Mouse (Mus musculus) MEL (cell line): ENCODE data around the gene Slc39a1. TPM values are rescaled to one million over a fixed set of nuclear protein-coding genes. Genes with fewer than 3 reads are reported as not detected.

Experiments used
- DNase-seq: peaks from one replicate; pipeline ENCODE4 v3.0.0; 2011; ENCODE audit warnings: low read depth, low spot score
- H3K27ac ChIP-seq: 2 replicates; pipeline ENCODE4 v1.5.1; 2012; ENCODE audit warnings: low read depth, mild to moderate bottlenecking, control low read depth, low read length, moderate library complexity; ENCODE audit not compliant: control insufficient read depth
- H3K27me3 ChIP-seq, 2 experiments: fragments of 150-350 bp in 1 of 2; sonication (generic) in 1 of 2; 2 replicates each; pipeline ENCODE4 v1.6.1; 2012; ENCODE audit warnings: low read length in 2 of 2, mild to moderate bottlenecking in 2 of 2, improper control_type of control experiment in 1 of 2, moderate library complexity in 1 of 2; ENCODE audit not compliant: insufficient read depth in 2 of 2, control insufficient read depth in 1 of 2
- H3K36me3 ChIP-seq, 2 experiments: 2 replicates each; pipeline ENCODE4 v1.6.1; 2012 to 2014; ENCODE audit warnings: low read length in 2 of 2, improper control_type of control experiment in 1 of 2, inconsistent platforms in 1 of 2, mild to moderate bottlenecking in 1 of 2; ENCODE audit not compliant: insufficient read depth in 2 of 2, control insufficient read depth in 1 of 2
- H3K4me1 ChIP-seq, 2 experiments: fragments of 150-350 bp in 1 of 2; sonication (generic) in 1 of 2; 2 replicates each; pipeline ENCODE4 v1.6.1; 2012; ENCODE audit warnings: low read length in 2 of 2, improper control_type of control experiment in 1 of 2, mild to moderate bottlenecking in 1 of 2; ENCODE audit not compliant: insufficient read depth in 2 of 2, control insufficient read depth in 1 of 2
- H3K4me3 ChIP-seq, 2 experiments: fragments of 150-350 bp in 1 of 2; sonication (generic) in 1 of 2; 2 replicates each; pipeline ENCODE4 v1.5.1; 2012; ENCODE audit warnings: low read depth in 2 of 2, low read length in 2 of 2, mild to moderate bottlenecking in 2 of 2, moderate library complexity in 2 of 2, control low read depth in 1 of 2, improper control_type of control experiment in 1 of 2; ENCODE audit not compliant: control insufficient read depth in 1 of 2, insufficient read depth in 1 of 2
- H3K79me2 ChIP-seq: 2 replicates; pipeline ENCODE4 v1.6.1; 2012; ENCODE audit warnings: mild to moderate bottlenecking, low read length, moderate library complexity; ENCODE audit not compliant: control insufficient read depth, poor library complexity, insufficient read depth
- H3K9ac ChIP-seq: 2 replicates; pipeline ENCODE4 v1.6.1; 2012; ENCODE audit warnings: low read depth, mild to moderate bottlenecking, control low read depth, low read length, moderate library complexity; ENCODE audit not compliant: control insufficient read depth, poor library complexity, severe bottlenecking
- H3K9me3 ChIP-seq: fragments of 150-350 bp; sonication (generic); replicated peaks from 2 replicates; pipeline ENCODE4 v1.6.1; 2012; ENCODE audit warnings: mild to moderate bottlenecking, low read length, improper control_type of control experiment, moderate library complexity; ENCODE audit not compliant: insufficient read depth
- BHLHE40 ChIP-seq: IDR thresholded peaks from 2 replicates; pipeline ENCODE4 v1.6.1; 2012; ENCODE audit warnings: low read depth, mild to moderate bottlenecking, inconsistent platforms, low read length, improper control_type of control experiment, borderline replicate concordance
- CTCF ChIP-seq, 3 experiments: IDR thresholded peaks in 2 of 3; conservative IDR thresholded peaks in 1 of 3; 2 replicates each; pipeline ENCODE4 v1.5.1; 2011 to 2012; ENCODE audit warnings: low read length in 3 of 3, low read depth in 2 of 3, mild to moderate bottlenecking in 2 of 3, improper control_type of control experiment in 1 of 3, inconsistent platforms in 1 of 3, mixed read lengths in 1 of 3, moderate library complexity in 1 of 3; ENCODE audit not compliant: control insufficient read depth in 1 of 3, insufficient read depth in 1 of 3, poor library complexity in 1 of 3, severe bottlenecking in 1 of 3
- E2F4 ChIP-seq: IDR thresholded peaks from 2 replicates; pipeline ENCODE4 v1.6.1; 2011; ENCODE audit warnings: low read depth, low read length, improper control_type of control experiment, borderline replicate concordance
- EP300 ChIP-seq, 2 experiments: IDR thresholded peaks; 2 replicates each; pipeline ENCODE4 v1.6.1; 2011; ENCODE audit warnings: improper control_type of control experiment in 2 of 2, low read length in 2 of 2, low read depth in 1 of 2, mild to moderate bottlenecking in 1 of 2
- GATA1 ChIP-seq: IDR thresholded peaks from 2 replicates; pipeline ENCODE4 v1.6.1; 2011; ENCODE audit warnings: low read depth, low read length, improper control_type of control experiment
- HCFC1 ChIP-seq: IDR thresholded peaks from 2 replicates; pipeline ENCODE4 v1.6.1; 2012; ENCODE audit warnings: low read depth, mild to moderate bottlenecking, inconsistent platforms, low read length, improper control_type of control experiment, moderate library complexity
- JUND ChIP-seq: IDR thresholded peaks from 2 replicates; pipeline ENCODE4 v1.6.1; 2011; ENCODE audit warnings: low read depth, mild to moderate bottlenecking, improper control_type of control experiment, low read length
- KAT2A ChIP-seq: conservative IDR thresholded peaks from 2 replicates; pipeline ENCODE4 v1.6.1; 2012; ENCODE audit warnings: low read depth, low read length, improper control_type of control experiment, inconsistent platforms
- MAFK ChIP-seq: IDR thresholded peaks from 2 replicates; pipeline ENCODE4 v1.6.1; 2011; ENCODE audit warnings: low read depth, mild to moderate bottlenecking, low read length, improper control_type of control experiment, borderline replicate concordance
- MAX ChIP-seq: IDR thresholded peaks from 2 replicates; pipeline ENCODE4 v1.6.1; 2011; ENCODE audit warnings: low read length, improper control_type of control experiment
- MEF2A ChIP-seq: IDR thresholded peaks from 2 replicates; pipeline ENCODE4 v1.6.1; 2014; ENCODE audit warnings: low read depth, mild to moderate bottlenecking, inconsistent platforms, low read length, improper control_type of control experiment; ENCODE audit not compliant: poor library complexity, insufficient replicate concordance, severe bottlenecking; ENCODE audit errors: extremely low read depth
- MXI1 ChIP-seq: IDR thresholded peaks from 2 replicates; pipeline ENCODE4 v1.6.1; 2011; ENCODE audit warnings: mild to moderate bottlenecking, low read depth, low read length, improper control_type of control experiment
- MYC ChIP-seq: IDR thresholded peaks from 2 replicates; pipeline ENCODE4 v1.6.1; 2011; ENCODE audit warnings: low read depth, mild to moderate bottlenecking, low read length, improper control_type of control experiment, moderate library complexity
- NELFE ChIP-seq: IDR thresholded peaks from 2 replicates; pipeline ENCODE4 v1.6.1; 2011; ENCODE audit warnings: low read depth, low read length, improper control_type of control experiment
- NRF1 ChIP-seq: IDR thresholded peaks from 2 replicates; pipeline ENCODE4 v1.6.1; 2014; ENCODE audit warnings: low read depth, mild to moderate bottlenecking, inconsistent platforms, low read length, improper control_type of control experiment, moderate library complexity; ENCODE audit not compliant: poor library complexity, insufficient read depth, severe bottlenecking
- POLR2AphosphoS2 ChIP-seq: IDR thresholded peaks from 2 replicates; pipeline ENCODE4 v1.6.1; 2011; ENCODE audit warnings: low read length, improper control_type of control experiment
- POLR2AphosphoS5 ChIP-seq: IDR thresholded peaks from 2 replicates; pipeline ENCODE4 v1.6.1; 2012; ENCODE audit warnings: low read depth, borderline replicate concordance, mild to moderate bottlenecking, inconsistent platforms, low read length, moderate library complexity, mixed read lengths
- RAD21 ChIP-seq: IDR thresholded peaks from 2 replicates; pipeline ENCODE4 v1.6.1; 2011; ENCODE audit warnings: mild to moderate bottlenecking, low read depth, low read length, improper control_type of control experiment
- SIN3A ChIP-seq: IDR thresholded peaks from 2 replicates; pipeline ENCODE4 v1.6.1; 2012; ENCODE audit warnings: low read length, improper control_type of control experiment, inconsistent platforms
- SMC3 ChIP-seq: IDR thresholded peaks from 2 replicates; pipeline ENCODE4 v1.6.1; 2011; ENCODE audit warnings: low read depth, low read length, improper control_type of control experiment
- TAL1 ChIP-seq: IDR thresholded peaks from 2 replicates; pipeline ENCODE4 v1.6.1; 2012; ENCODE audit warnings: mild to moderate bottlenecking, inconsistent platforms, low read length, moderate library complexity, mixed read lengths
- TBP ChIP-seq: IDR thresholded peaks from 2 replicates; pipeline ENCODE4 v1.8.0; 2011; ENCODE audit warnings: low read depth, low read length, improper control_type of control experiment
- TCF12 ChIP-seq: IDR thresholded peaks from 2 replicates; pipeline ENCODE4 v1.6.1; 2014; ENCODE audit warnings: low read depth, mild to moderate bottlenecking, inconsistent platforms, low read length, improper control_type of control experiment, moderate library complexity
- USF1 ChIP-seq: IDR thresholded peaks from 2 replicates; pipeline ENCODE4 v1.6.1; 2014; ENCODE audit warnings: low read depth, mild to moderate bottlenecking, inconsistent platforms, low read length, improper control_type of control experiment, moderate library complexity
- ZC3H11A ChIP-seq: IDR thresholded peaks from 2 replicates; pipeline ENCODE4 v1.6.1; 2012; ENCODE audit warnings: low read depth, mild to moderate bottlenecking, inconsistent platforms, low read length, improper control_type of control experiment
- ZNF384 ChIP-seq: IDR thresholded peaks from 2 replicates; pipeline ENCODE4 v1.6.1; 2012; ENCODE audit warnings: low read depth, mild to moderate bottlenecking, inconsistent platforms, low read length, improper control_type of control experiment
- polyA plus RNA-seq, 2 experiments: library from polyadenylated mRNA; stranded (reverse) in 1 of 2; unstranded in 1 of 2; fragments of >175 nt in 1 of 2; fragments of >200 nt in 1 of 2; gene quantifications; 2 replicates each; pipeline versions ENCODE4 v1.2.1 to v1.2.4; 2012; ENCODE audit warnings: low replicate concordance in 2 of 2, low read depth in 1 of 2; ENCODE audit not compliant: insufficient read length in 2 of 2, insufficient read depth in 1 of 2, missing spikeins in 1 of 2
- total RNA-seq: library from RNA; depleted of rRNA; stranded (reverse); fragments of 300-350 nt; gene quantifications from 2 replicates; pipeline ENCODE4 v1.2.3, GENCODE M21; 2012

Gene Slc39a1
- total and polyA plus RNA-seq, 3 experiments, result 58.5 to 80.5 (median 61.7) TPM

DNA sequence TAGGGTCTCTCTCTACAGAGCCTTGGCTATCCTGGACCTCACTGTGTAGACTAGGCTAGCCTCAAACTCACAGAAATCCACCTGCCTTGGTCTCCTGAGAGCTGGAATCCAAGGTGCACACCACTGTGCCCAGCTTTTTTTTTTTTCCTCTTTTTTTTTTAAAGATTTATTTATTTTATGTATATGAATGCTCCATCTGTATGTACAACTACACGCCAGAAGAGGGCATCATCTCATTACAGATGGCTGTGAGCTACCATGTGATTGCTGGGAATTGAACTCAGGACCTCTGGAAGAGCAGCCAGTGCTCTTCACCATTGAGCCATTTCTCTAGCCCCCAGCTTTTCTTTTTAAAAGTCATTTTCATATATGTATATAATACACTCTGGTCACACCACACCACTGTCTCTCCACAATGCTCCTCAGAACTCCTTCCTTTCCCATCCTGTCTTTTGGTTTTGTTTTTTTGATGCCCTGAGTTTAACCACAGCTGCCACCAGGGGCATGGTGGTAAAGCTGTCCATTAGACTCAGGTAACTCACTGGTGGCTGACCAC, 32.1 kb upstream of the Slc39a1 start:
- DNase-seq, result peak; percentile 77
- peaks cover 20% of the 10 kb centered on the region for H3K79me2 ChIP-seq
- H3K9ac ChIP-seq, result no peak overlapping the region
- peaks cover 12 to 16% of the 10 kb centered on the region in 2 experiments; a peak in 3 of 4 replicates for H3K4me1 ChIP-seq
- H3K9me3 ChIP-seq, result no peaks in the 10 kb centered on the region
- no peak overlapping the region for H3K4me3 ChIP-seq
- peaks cover 12 to 23% of the 10 kb centered on the region in 2 experiments for H3K36me3 ChIP-seq
- no peaks in the 10 kb centered on the region for H3K27me3 ChIP-seq
- H3K27ac ChIP-seq, result no peak overlapping the region
- peak; percentile 44; the same call in 1 of the 2 replicates for TF ChIP-seq MXI1
- peak; percentile 77 for TF ChIP-seq RAD21
- no peak for TF ChIP-seq HCFC1
- TF ChIP-seq EP300 (IDR thresholded peaks at IDR 0.05; ENCODE audit: low read depth in 1 of 2, low read length in 2 of 2), result no peak
- TF ChIP-seq KAT2A, result no peak
- no peak for TF ChIP-seq JUND
- TF ChIP-seq BHLHE40, result no peak
- TF ChIP-seq TAL1, result no peak
- no peak for TF ChIP-seq E2F4
- TF ChIP-seq SIN3A, result 0 out of 2 replicates have a peak, but pooled peaks have one; percentile 50
- peak; percentile 63 for TF ChIP-seq SMC3
- peak; percentile 27 to 68 (median 48); a peak in 5 of 6 replicates for TF ChIP-seq CTCF (IDR thresholded peaks at IDR 0.05 in 2 of 3, conservative IDR thresholded peaks at IDR 0.05 in 1 of 3; ENCODE audit: control insufficient read depth in 1 of 3, insufficient read depth in 1 of 3, low read depth in 2 of 3, low read length in 3 of 3, poor library complexity in 1 of 3, severe bottlenecking in 1 of 3)
- peak; percentile 71 for TF ChIP-seq USF1
- peak; percentile 75 for TF ChIP-seq ZC3H11A
- TF ChIP-seq NELFE, result no peak
- no peak for TF ChIP-seq GATA1
- peak; percentile 97 for TF ChIP-seq ZNF384
- TF ChIP-seq MAX, result peak; percentile 47; the same call in 1 of the 2 replicates
- no peak for TF ChIP-seq TCF12
- TF ChIP-seq NRF1, result no peak
- TF ChIP-seq MEF2A, result no peak
- TF ChIP-seq MYC, result peak; percentile 89
- no peak for TF ChIP-seq POLR2AphosphoS5
- TF ChIP-seq TBP, result peak; percentile 57; the same call in 1 of the 2 replicates
- no peak for TF ChIP-seq POLR2AphosphoS2
- no peak for TF ChIP-seq MAFK
- TF ChIP-seq, all 39 proteins: peak for 11
